25 mouse cellular contexts compared by ENCODE assay signal in genomic region chrX:157809721-157810120, GRCm38 (mm10). TPM values are rescaled to one million over a fixed set of nuclear protein-coding genes. Genes with fewer than 3 reads are reported as not detected.
DNase-seq lines count a peak whose midpoint lies in the region; ATAC-seq lines count a peak whose summit lies in the region.
"Had no signal": no experiment of that assay in that cellular context is flagged by ENCODE, and none has a peak within 500 bp of the region (broad histone marks: within the 10 kb centered on the region; RNA-seq: fewer than 3 reads in every experiment).

No protein-coding gene starts in this region.

- H3K4me2 ChIP-seq in midbrain, embryonic 14.5 days (ENCODE audit: low read length), result no peak overlapping the region

- H3K27me3 ChIP-seq in midbrain, embryonic 14.5 days (ENCODE audit: control insufficient read depth, insufficient read depth, low read length), result no peaks in the 10 kb centered on the region
- H3K27me3 ChIP-seq: CH12.LX had no signal

- H3K27ac ChIP-seq in midbrain, embryonic 14.5 days (replicated peaks; ENCODE audit: low read depth, low read length), result no peak overlapping the region

- WGBS in midbrain, embryonic 14.5 days, result 67% methylated on average over 1 of the region's 1 CpGs

- H3K9me3 ChIP-seq in midbrain, embryonic 14.5 days (ENCODE audit: control insufficient read depth, low read length), result no peaks in the 10 kb centered on the region
- H3K9me3 ChIP-seq: G1E had no signal

- ATAC-seq in midbrain, embryonic 14.5 days (ENCODE audit: low FRiP score, low TSS enrichment), result no peak
- ATAC-seq: activated CD4-positive, CD25-positive, alpha-beta regulatory T cell, adult 4 months; CD4-positive, CD25-positive, alpha-beta regulatory T cell, adult 4 months; Patski had no signal

- DNase-seq in ES-CJ7 (ENCODE audit: low read depth, low spot score) (peak; percentile 46), R1 (ENCODE audit: low read depth, low spot score) (peak; percentile 61), ZHBTc4 (ENCODE audit: low read depth, low spot score) (peak; percentile 70)
- DNase-seq in heart, adult 11 months, result no peak
- DNase-seq in kidney, postnatal 10 days, result no peak
- DNase-seq in midbrain, embryonic 14.5 days, result no peak
- DNase-seq: adrenal gland, adult 2 months; adrenal gland, adult 8-10 months; adrenal gland, postnatal 10 days; adrenal gland, postnatal 14 days; adrenal gland, postnatal 25 days; adrenal gland, postnatal 36 days; B cell, adult 2 months; cerebellum, adult 11 months; cerebellum, adult 11-12 months; cerebellum, adult 18-20 months; cerebellum, adult 2 months; cerebellum, adult 8-10 months; cerebellum, adult 9-10 months had no signal

- H3K36me3 ChIP-seq in midbrain, embryonic 14.5 days (ENCODE audit: control insufficient read depth, insufficient read depth, low read length), result no peaks in the 10 kb centered on the region
- H3K36me3 ChIP-seq: G1E had no signal

- H3K9ac ChIP-seq in midbrain, embryonic 14.5 days (replicated peaks; ENCODE audit: low read length), result no peak overlapping the region

- H3K4me3 ChIP-seq in midbrain, embryonic 14.5 days (replicated peaks; ENCODE audit: low read depth, low read length), result no peak overlapping the region

- H3K4me1 ChIP-seq in midbrain, embryonic 14.5 days (ENCODE audit: control insufficient read depth, insufficient read depth, low read length), result no peaks in the 10 kb centered on the region

RNA-seq across cellular contexts. Expression of gene Klhl34, which starts 8.5 kb away (rescaled TPM):
- 1.9 and 2.9 TPM in 2 replicates for polyA plus RNA-seq in midbrain, embryonic 14.5 days (2014; fragmentation: Nextera tagmentation; extraction: Ambion mirVana)
- polyA plus RNA-seq: activated CD4-positive, CD25-positive, alpha-beta regulatory T cell, adult 4 months; adrenal gland, adult 2 months; C2C12; CD4-positive, CD25-positive, alpha-beta regulatory T cell, adult 4 months; G1E; Patski had no signal

Comparison
In these comparisons a context has a peak if more than half of its experiments do, and no peak if none do; other contexts are left out.
1. DNase-seq: peak in ES-CJ7 (single experiment), R1 (single experiment) and ZHBTc4 (single experiment); none in heart, adult 11 months (single experiment), kidney, postnatal 10 days (single experiment) and midbrain, embryonic 14.5 days (single experiment).